Mouse (Mus musculus): Measurements from ENCODE around the gene Chrm1.
A peak's percentile ranks its signal among the peaks of the same experiment; 100 is the strongest.

The Chrm1 gene

DNA sequence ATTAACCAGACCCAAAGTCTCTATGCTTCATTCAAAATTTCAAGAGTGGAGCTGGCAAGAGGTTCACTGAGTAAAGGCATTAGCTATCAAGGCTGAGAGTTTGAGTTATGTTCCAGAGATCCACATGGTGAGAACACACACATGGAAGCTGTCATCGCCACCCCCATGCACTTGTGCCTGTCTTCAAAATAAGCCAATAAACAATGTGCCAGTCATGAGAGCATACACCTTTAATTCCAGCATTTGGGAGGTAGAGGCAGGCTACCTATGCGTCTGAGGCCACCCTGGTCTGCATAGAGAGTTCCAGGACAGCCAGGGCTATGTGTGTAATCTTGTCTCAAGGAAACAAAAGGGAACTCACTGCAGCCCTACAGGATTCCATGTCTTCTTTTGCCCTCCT is 20.0 kb downstream of the Chrm1 start:
- DNase-seq (ENCODE audit: low read depth, low spot score): no peak

DNA sequence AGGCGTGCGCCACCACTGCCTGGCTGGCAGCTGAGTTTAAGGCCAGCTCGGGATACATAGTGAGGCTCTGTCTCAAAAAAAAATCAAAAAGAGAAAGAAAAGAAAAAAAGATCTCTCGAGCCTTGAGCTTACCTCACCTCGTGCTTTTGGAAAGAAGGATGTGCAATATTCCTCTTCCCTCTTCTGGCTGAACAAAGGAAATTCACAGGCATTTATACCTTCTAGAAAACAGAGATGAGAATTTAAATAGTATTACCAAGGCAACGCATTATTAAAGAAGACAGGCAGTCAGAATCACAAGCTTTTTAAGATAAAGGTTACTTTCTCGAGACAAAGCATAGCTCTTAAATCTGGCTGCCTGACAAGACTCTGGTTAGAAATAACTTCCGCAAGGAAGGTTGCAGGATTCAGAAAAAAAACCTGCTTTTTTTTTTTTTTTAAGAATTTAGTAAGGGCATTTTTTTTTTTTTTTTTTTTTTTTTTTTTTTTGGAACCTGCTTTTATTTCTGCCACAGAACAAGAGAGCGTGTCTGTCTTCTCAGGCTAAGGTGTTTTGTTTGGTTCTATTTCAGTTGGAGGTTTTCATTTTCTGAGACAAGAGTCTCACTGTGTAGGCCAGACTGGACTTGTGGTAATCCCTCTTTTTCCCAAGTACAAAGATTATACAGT is 28.4 kb downstream of the Chrm1 start:
- no peak for DNase-seq (ENCODE audit: low read depth, low spot score)

DNA sequence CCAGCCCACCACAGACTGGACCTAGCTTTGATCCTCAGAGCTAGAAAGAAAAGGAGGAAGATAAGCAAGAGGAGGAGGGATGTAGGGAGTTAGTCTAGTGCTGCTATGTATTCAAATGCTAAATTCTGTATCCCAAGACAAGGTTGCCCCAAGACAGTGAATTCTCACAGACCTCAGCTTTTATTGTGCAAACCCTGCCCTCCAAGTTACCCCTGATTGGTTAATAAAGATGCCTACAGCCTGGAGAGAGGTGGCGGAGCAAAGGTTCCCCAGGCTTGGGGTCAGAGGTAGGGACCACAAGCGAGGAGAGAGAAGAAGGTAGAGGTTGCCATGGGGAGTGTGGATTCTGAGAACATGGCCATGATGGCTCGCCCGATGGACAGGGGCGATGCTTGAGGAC is 29.2 kb downstream of the Chrm1 start:
- no peak for DNase-seq (ENCODE audit: low read depth, low spot score)

DNA sequence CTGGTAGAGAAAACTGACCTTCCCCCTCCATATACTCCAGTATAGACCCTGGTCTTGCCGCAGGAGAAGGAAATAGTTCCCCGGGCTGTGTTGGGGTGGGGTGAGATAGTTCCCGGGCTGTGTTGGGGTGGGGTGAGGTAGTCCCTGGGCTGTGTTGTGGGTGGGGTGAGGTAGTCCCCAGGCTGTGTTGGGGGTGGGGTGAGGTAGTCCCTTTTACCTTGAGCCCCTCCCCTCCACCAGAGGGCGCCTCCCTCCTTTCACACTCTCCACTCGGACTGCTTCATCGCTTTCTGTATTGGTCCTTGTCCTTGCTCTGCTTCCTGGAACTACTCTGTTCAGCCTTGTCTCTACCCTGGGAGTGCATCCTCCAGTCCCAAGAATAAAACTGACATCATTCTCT is 31.7 kb downstream of the Chrm1 start:
- DNase-seq (ENCODE audit: low read depth, low spot score): no peak

DNA sequence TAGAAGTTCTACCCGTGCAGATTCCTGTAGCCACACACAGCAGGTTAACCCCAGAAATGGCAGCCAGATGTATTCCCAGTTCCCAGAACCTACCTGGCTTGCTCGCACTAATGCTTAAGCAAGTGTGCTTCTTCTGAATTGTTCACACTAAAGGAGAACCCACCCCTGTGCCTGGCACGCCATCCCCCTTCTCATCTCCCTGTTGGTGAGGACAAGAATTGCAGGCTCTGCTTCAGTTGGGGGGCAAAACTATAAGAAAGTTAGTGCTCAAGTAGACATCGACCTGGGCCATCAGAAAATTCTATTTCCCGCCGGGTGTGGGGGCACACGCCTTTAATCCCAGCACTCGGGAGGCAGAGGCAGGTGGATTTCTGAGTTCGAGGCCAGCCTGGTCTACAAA is 36.1 kb downstream of the Chrm1 start:
- no peak for DNase-seq (ENCODE audit: low read depth, low spot score)

DNA sequence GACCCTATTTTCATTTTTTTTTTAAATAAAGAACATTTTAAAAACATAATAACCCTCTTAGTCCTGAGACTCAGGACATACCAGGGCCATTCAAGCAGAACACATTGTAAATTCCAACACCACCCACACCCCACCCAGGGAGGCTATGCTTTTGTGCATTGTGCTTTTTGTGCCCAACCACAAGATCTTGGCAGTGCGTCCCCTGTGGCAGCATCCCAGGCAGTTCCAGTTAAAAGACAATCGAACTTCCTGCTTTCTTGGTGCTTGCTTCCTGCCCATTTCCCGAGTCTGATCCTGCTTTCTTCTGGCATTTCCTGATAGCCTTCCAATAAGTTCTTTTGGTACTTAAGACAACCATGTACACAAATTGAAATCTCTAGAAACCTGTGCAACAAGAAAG is 38.9 kb downstream of the Chrm1 start:
- no peak for DNase-seq (ENCODE audit: low read depth, low spot score)

DNA sequence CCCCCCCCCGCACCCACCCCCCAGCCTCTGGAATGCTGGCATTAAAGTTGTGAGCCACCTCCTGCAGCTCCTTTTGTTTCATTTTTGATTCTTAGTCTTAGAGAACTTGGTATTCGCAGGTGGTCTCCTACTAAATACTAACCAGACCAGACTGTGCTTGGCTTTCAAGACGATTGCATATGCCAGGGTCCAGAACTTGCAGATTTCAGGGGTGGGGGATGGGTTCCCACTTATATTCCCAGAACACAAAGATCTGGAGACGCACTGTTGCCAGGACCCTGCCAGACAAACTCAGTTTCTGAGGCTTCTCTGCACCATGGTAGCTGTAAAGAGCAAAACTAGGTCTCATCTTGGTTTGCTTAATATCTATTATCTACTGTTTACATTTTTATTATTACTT is 40.0 kb downstream of the Chrm1 start:
- no peak for DNase-seq (ENCODE audit: low read depth, low spot score)

DNA sequence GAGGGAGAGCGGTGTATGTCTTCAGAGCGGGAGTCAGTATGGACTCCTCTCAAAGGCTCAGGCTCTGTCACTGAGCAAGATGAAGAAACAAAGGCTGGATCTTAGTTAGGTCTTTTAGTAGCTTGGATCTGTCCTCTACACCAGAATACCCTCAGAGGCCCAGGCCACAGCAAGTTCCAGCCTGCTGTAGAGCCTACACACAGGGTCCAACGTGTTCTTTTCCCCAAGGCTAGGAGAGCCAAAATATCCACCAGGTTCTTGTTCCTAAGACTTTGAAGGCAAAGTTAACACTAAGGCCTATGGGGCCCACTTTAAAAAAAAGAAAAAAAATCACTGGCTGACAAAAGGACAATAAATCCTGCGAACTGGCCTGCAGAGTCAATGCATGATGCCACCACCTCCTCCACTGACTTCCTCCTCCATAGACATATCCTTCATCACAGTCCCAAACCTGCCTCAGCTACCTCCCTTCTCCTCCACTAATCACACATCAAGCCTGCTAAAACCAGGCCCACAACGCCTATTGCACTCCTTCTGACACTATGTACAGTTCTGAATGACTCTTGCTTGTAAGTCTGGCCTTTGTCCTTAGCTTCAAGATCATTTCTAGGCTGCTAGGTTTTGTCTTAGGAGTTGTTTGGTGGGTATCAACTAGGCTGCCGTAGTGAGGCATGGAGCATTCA is 41.6 kb downstream of the Chrm1 start:
- no peak for DNase-seq (ENCODE audit: low read depth, low spot score)

DNA sequence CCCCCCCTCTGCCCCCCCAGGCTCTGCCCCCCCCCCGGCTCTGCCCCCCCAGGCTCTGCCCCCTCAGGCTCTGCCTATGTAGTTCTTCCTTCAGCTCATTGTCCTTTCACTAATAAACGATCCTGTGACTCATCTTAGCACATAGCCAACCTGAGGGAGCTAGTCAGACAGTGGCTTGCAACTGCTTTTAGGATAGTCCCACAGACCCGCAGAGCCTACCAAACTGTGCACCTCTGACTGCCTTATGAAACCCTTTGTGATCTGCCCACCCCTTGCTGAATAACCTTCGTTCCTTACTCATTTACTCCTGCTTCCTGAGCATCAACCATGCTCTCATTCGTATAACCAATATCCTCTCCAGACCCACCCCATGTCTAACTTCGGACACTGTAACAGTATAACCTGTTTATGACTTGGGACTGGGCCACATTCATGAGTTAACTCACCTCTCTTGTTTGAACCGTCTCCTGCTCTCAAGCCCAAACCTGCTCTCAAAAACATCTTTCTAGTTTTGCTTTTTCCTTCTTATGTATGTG is 42.6 kb downstream of the Chrm1 start:
- DNase-seq (ENCODE audit: low read depth, low spot score): no peak

DNA sequence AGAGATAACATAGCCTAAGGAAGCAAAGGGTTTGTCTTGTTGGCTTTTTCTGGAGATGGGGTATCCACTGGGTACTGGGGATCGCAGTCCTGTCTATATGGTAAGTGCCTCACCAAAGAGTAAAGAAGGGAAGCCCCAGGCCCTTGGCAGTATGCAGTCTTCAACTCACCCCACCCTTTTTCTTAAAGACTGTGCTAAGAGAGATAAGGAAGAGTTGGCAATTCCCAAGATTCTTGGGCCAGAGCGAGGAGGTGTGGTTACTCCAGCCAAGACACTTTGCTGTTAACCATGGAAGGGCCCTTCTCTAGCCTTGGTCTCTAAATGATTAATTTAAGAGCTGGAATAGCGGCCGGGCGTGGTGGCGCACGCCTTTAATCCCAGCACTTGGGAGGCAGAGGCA is 43.3 kb downstream of the Chrm1 start:
- DNase-seq (ENCODE audit: low read depth, low spot score): no peak

DNA sequence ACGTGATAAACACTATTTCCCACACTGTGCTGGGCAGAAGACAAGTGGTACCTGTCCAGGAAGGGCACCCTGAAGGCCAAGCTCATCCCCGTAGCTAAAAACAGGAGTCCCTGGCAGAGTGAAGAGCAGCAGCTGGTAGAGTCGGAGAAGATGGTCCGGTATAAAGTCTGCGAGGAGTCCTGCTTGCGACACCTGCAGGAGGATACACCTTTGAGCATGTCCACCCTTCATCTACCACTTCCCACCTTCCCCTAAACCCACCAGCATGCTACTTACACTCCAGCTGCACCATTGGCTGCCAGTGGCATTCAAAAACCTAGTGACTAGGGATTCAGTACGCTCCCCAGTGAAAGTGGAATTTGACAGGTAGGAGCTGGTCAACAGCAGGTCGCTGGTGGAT is 45.4 kb downstream of the Chrm1 start:
- DNase-seq (ENCODE audit: low read depth, low spot score): no peak

DNA sequence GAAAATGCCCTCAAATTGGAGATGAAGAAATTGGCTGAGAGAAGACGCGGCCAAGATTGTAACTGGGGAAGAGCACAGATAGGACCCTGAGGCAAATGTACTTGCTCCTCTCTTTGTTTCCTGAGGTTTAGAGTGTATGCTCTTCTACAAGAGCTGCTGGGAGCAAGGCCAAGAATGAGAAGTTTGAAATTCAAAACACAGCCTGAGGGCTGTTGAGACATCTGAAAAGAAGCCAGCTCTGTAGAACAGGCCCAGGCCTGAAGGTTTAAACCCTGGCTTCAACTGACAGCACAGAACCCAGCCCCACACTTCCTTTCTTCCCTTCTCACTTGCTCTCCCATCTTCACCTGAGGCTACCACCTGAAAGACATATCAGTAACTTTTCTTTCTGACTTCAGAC is 46.5 kb downstream of the Chrm1 start:
- DNase-seq (ENCODE audit: low read depth, low spot score): no peak

DNA sequence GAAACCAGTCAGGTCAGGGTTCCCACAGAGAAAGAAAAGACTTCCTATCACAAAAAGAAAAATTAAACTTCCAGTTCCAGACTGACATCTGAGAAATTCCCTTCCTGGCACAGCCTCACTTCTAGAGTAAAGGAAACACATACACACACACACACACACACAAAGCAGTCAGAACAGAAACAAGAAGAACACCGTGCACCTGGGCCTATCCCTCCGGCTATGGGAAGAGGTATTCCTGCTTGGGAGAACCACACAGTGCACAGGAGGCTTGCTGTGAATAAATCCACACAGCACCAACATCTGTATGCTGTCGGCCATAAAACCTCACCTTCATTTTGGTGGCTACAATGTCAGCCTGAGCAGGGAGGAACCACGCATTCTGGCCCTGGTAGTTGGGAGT is 47.9 kb downstream of the Chrm1 start:
- DNase-seq (ENCODE audit: low read depth, low spot score): no peak

DNA sequence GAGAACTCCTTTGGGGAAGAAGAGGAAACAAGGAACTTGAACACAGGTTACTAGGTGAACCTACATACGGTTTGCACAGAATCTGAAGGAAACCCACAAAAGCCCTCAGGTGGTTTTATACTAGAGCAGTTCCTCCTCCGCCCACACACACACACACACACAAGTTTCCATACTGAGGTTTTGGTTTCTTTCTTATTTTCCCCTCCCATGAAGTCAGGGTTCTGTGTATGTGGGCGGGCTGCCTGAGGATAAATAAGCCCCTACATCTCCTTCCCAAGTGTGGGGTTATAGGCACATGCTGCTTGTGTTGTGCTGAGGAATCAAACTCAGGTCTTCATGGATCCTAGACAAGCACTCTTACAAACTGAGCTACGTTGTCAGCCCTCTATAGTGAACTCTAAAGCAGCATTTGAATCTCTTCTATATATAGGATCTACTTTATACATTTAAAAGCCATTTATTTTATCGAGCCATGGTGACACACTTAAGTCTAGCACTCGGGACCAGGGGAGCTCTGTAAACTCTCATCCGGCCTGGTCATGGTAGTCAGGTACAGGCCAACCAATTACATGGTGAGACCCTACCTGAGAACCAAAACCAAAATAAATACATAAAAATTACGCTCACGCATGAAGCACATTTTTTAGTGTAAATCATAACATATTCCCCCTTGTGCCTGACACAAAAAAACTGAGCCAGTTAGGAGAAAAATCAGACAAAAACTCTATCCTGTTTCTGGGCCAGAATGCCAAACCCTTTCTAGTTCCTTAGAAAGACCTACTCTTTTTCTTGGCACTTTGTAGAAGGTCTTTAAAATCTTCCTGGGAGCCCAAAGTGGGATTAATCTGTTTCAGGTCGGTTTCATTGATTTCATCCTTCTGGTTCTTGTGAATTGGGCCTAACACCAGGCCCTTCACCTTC is 48.6 kb downstream of the Chrm1 start:
- no peak for DNase-seq (ENCODE audit: low read depth, low spot score)

DNA sequence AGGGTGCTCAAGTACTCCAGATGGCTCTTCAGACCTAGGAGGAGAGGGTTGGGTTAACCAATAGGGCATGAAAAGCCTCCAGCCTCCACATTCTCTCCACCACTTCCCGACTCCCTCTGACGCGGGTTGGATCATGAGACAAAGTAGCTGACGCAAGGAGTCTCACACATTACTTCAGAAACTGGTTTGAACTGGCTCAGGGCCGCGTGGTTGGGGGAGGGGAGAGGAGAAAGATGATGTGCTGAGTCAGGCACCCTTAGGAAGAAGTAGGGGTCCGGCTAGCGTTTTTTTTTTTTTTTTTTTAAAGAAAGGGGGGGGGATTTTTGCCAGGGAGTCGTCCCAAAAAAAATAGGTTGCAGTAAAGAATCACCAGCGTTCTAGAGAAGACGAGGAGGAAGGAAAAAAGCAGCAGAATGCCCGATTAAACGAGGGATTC is 49.3 kb downstream of the Chrm1 start:
- peak; percentile 88 for DNase-seq (ENCODE audit: low read depth, low spot score)

DNA sequence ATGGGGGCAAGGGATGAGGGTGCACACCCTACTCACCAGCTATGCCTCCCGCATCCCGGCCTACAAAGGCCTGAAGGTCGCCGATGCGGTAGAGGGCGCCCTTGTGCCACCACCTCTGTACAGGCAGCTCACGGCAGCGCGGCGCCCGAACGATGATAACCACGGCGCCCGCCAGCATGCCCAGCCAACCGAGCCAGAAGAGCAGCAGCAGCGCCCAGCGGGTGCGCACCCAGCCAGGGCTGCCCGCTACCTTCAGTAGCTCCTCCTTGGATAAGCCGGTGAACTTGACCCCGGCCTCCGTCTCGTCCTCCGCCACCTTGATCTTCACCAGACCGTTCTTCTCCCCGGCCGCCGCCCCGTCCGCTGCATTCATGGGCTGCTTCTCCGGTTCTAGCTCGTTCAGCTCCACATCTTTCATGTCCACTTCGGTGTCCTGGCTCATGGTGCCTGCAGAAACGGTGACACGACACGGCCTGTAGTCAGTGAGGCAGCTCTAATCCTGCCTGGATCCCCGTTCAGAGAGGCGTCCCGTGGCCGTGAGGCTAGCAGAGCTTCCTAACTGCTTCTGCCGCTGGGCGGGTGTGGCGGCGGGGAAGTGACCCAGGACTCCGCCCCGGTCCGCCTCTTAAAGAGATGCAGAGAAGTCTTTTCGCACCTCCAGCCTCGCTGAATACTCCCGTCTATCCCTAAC is 49.9 kb downstream of the Chrm1 start:
- DNase-seq (ENCODE audit: low read depth, low spot score): peak; percentile 90

DNA sequence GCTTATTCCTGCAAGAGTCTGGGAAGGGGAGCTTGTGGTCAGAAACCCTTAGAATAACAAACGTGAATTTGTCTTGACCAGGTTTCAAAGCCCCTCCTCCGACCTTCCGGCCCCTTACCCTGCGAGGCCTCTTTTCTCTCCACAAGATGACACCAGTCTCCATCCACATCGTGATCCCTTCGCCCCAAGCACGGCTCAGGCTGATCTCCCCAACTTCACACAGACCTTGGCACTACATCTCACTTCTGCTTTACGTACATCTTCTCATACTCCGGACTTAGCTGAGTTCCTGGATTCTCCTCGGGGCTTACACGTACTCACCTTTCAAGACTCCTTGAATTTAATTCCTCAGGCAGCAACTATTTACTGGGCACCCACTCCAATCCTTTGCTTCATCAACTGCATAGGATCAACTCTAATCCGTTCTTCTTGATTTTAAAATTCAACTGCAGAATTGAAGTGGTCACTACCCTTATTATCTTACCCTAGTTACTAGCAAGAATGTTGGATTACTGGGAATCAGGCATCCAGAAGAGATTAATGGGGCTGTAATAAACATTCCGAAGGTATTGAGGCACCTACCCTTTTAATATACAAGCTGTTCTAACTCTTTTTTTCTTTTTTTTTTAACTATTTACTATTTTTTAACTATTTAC is 50.5 kb downstream of the Chrm1 start:
- DNase-seq (ENCODE audit: low read depth, low spot score): no peak

DNA sequence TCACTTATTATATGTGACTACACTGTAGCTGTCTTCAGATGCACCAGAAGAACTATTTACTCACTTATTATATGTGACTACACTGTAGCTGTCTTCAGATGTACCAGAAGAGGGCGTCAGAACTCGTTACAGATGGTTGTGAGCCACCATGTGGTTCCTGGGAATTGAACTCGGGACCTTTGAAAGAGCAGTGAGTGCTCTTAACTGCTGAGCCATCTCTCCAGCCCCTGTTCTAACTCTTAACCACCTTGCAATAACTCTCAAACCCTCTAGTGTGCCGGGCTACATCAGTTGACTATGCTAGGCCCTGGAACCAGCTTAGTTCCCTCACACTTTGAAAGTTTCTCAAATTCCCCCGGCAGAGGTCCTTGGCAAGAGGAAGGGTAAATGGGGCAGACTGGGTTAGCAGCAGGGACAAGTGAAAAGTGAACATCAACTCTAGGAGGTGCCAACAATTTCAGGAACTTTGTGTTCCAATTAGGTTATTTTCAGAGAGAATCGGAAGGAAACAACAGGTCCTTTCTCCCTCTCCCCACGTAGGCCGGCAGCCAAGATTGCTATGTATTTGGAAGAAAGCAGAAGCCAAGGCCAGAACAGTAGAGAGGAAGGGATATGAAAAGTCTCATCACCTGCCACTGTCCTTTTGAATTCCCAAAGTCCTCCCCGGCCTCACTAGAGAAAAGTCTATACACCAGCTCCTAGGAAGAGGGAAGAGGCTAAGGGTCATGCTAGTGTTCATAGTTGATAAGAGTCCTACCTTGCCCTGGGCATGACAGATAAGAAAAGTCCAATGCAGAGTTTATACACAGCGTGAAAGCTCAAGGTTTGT is 51.3 kb downstream of the Chrm1 start:
- no peak for DNase-seq (ENCODE audit: low read depth, low spot score)

DNA sequence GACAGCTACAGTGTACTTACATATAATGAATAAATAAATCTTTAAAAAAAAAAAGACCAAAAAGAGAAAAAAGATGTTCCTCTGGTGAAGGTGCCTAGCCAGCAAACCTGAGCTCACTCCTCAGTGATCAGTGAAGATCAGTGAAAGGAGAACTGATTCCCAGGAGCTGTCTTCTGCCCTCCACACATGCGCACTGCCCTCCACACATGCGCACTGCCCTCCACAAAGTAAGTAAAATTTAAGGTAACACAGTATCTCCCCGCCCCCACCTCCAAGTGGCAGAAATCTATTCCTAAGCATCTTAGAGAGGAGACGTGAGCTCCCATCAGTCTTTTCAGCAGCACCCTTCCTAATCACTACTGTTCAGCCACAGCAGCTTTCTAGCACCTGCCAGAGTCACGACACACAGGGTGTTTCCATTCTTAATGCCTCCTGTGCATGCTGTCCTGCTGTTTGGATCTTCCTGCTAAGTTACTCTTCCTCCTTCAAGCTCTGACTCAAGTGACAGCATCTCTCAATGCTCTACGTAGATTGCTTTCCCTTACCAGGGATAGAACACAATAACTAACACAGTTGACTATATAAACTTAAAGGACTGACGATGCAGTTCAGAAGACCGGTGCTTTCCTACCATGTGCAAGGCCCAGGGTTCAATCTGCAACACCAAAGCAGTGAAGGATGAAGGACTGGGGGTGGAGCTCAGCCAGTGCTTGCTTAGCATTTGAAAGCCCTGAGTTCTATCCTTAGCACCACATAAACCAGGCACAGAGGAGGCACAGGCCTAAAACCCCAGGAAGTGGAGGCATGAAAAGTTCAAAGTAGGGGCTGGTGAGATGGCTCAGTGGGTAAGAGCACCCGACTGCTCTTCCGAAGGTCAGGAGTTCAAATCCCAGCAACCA is 52.5 kb downstream of the Chrm1 start:
- no peak for DNase-seq (ENCODE audit: low read depth, low spot score)

All from forelimb bud, embryonic 11.5 days (tissue).